Mouse (Mus musculus) urinary bladder, adult 2 months (tissue): ENCODE measurements around the gene Hoxb7. TPM values are rescaled to one million over a fixed set of nuclear protein-coding genes. Genes with fewer than 3 reads are reported as not detected.

ENCODE experiments used
- DNase-seq: peaks from one replicate; pipeline ENCODE4 v3.0.0; 2022; ENCODE audit warnings: low spot score
- polyA plus RNA-seq: library from polyadenylated mRNA; depleted of rRNA; stranded (reverse); fragments of >200 nt; gene quantifications from 2 replicates; pipeline ENCODE4 v1.2.3, GENCODE M21; 2012

Gene Hoxb7
- polyA plus RNA-seq, 1 experiment, result 9.5 TPM

DNA sequence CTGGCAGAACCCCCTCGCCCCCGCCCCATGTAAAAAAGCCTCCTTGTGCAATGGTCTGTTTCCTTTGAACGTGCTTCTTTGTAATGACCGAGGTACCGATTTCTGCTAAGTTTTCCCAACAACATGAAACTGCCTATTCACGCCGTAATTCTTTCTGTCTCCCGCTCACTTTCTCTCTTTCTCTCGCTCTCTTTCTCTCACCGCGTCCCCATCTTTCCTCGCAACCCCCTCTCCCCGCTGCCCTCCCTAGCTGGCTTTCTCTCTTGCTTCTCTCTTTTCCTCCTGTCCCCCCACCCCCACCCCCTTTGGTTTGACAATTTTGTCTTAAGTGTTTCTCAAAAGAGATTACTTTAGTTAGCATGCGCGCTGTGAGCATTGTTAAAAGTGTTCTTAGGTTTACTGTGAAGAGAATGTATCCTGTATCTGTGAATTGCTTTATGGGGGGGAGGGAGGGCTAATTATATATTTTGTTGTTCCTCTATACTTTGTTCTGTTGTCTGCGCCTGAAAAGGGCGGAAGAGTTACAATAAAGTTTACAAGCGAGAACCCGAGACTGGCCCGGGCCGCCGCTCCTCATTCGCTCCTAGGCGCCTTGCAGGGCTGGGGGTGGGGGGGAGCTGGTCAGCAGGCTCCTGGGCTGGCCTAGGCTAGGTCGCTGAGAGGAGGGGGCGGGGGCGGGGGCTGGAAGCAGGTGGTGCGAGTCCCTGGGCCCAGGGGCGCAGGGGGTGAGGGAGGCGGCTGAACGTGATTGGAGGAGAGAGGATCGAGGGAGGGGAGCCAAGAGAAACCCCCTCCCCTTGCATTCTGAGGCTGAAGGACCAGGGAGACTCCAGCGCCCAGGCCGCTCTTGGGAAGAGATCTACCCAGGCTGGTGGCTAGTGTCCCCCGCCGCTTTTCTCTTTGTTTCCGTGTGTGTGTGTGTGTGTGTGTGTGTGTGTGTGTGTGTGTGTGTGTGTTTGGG is 1.4 kb upstream of the Hoxb7 start:
- no peak for DNase-seq

GRCm38 (mm10) chr11:96286739-96287385 is 439 bp downstream of the Hoxb7 start:
- DNase-seq, result peak; percentile 63

DNA sequence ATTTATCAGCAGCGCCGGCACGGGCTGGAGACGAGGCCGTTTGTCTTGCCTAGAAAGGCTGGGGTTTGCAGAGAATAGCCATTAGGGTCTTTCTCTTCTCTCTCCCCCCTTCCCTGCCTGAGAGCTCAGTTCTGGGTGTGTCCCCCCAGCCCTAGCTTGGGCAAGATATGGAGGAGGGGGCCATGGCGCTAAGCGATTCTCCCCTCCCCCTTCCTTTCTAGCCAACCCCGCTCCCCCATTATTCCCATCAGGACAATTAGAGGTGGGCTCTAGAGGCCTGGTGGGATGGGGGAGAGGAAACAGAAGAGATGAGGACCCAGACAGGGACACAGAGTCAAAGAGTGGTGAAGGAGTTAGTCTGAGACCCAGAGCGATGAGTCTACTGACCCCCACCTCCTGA is 988 bp downstream of the Hoxb7 start:
- DNase-seq, result no peak

DNA sequence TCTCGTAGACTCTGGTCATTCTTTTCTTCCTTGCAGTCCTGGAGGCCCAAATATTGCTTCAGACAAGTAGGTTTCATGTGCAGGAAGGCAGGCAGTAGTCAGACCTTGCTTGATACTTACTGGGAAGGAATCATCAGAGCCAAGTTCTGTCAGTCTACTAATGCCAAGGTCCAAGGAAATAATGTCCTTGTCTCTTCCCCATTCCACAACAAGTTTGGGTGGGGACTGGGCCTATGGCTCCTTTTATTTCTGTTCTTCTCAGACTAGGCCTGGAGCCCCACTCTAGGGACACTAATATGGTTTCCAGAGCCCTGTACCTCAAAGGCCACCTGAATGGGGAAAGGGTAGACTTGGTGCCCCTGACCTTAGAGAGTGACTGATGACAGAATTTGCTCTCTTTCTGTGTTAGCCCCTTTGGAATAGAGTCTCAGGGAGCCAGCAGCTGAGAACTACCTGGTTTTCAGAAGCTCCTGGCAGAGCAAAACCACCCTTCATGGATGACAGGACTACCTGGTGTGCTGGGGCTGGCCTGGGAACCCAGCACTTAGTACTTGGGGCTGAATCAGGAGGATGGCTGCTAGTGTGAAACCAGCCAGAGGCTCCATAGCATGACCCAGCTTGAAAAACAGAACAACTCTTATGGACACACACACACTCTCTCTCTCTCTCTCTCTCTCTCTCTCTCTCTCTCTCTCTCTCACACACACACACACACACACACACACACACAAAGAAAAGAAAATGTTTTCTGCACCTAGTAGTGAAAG is 2.2 kb downstream of the Hoxb7 start:
- DNase-seq, result no peak

DNA sequence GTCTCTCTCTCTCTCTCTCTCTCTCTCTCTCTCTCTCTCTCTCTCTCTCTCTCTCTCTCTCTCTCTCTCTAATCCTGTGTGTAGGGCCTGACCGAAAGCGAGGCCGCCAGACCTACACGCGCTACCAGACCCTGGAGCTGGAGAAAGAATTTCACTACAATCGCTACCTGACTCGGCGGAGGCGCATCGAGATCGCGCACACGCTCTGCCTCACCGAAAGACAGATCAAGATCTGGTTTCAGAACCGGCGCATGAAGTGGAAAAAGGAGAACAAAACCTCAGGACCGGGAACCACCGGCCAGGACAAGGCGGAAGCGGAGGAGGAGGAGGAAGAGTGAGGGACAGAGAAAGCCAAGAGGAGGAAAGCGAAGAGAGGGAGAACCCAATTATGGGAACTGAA is 2.9 kb downstream of the Hoxb7 start:
- no peak for DNase-seq

DNA sequence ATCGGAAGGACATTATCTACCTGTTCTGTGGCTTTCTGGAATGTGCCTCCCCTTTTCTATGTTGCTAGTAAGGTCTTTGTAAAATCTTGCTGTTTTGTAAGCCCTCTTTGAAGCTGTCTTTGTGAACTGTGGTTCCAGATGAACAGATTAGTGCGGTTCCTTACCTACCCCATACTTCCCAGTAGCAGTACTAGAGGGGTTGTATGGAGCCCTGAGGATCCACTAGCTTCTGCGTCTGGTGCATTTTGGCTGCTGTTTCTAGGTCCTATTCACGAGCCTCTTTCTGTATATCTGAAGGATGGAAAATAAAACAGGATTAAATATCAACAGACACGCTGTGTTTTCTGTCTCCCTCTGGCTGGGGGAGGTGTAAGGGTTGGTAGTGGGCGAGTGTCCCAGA is 3.4 kb downstream of the Hoxb7 start:
- DNase-seq, result no peak

- no peak for DNase-seq
Measured at GRCm38 (mm10) chr11:96290705-96291355, 4.4 kb downstream of the Hoxb7 start.

DNA sequence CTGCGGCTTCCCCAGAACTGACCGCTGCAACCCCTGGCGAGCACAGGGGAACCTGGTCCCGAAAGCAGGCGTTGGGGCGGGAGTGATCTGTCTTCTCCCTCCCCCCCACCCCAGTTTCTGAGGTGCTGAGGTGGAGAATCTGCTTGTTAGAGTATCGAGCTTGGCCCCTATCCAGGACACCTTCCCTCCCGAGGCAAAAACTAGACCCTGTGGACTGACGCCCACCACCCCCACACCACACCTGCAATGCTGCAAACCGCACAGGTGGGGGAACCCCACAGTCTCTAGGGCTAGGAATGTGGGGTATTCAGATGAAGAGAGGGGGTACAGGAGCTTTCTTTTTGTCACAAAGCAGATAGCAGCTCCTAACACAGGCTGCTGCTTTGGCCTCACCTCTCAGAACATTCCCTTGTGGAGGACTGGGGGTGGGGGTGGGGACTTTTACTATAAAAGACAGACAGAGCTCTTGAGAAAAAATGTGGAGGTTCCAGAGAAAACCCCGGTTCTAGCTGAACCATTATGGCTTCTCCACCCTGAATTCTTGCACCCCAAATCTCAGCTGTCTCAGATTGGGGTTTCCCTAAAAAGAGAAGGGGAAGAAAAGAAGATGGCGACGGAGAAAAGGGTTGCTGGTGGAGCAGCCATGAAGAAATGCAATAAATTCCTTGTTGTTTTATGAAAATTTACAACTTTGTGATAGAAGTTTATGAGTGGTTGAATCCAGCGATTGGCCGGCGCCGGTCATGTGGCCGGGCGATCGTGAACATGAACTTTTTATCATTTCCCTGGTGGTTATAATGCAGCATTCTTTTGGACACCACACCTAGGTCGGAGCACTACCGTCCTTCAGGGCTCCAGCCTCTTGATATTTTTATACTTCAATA is 5.5 kb downstream of the Hoxb7 start, which contains the start of gene Hoxb6:
Gene Hoxb6, plus strand, starts transcription at position 796 of the 884 bp plus-strand sequence.
- DNase-seq, result no peak

- DNase-seq, result no peak
Measured at GRCm38 (mm10) chr11:96292565-96293301, 6.3 kb downstream of the Hoxb7 start.

DNA sequence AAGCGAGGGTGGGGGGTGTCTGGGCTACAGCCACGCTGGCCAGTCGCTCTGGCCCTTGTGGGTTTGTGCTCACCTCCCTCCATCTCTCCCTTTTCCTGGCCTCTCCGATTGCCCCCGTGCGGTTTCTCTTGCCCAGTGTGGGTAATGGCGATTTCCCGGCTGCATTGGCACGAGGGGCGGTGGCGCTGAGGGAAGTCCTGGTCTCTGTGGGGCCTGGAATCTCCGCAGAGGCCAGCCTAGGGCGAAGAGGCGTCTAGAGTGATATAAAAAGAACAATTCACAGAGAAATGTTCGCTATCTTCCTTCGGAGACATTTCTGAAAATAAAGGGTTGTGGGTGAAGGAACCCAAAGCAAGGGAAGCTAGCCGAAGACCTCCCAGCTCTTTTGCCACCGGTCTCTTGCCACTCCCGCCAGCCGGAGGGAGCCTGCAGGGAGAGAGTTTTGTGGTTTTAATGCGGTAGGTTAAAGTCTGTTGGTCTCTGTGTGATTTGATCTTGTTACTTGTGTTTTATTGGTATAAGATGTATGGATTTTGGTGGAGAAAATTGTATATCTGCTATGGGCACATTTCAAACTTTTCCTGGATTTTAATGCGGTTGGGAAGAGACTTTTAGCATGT is 7.0 kb downstream of the Hoxb7 start:
- no peak for DNase-seq

- DNase-seq, result no peak
Measured at GRCm38 (mm10) chr11:96294245-96295091, 8.0 kb downstream of the Hoxb7 start.

GRCm38 (mm10) chr11:96295092-96295835 is 8.8 kb downstream of the Hoxb7 start:
- no peak for DNase-seq

DNA sequence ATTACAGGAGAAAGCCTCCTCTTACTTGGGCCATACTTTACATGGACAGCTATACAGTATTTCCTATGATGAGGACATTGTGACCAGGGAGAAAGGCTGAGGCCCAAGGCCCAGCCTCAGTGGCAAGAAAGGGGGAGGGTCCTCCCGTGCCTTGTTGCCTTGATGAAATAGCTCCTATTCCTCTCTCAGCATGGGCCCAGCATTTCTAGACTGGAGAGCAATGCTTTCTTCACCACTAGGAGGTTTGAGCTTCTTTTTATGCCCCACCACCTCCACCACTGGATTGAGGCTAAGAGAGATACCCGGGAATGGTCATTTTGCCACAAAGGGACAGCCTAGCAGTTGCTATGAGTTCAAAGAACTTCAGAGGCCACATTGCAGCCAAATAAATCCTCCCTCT is 10.6 kb downstream of the Hoxb7 start:
- DNase-seq, result no peak

DNA sequence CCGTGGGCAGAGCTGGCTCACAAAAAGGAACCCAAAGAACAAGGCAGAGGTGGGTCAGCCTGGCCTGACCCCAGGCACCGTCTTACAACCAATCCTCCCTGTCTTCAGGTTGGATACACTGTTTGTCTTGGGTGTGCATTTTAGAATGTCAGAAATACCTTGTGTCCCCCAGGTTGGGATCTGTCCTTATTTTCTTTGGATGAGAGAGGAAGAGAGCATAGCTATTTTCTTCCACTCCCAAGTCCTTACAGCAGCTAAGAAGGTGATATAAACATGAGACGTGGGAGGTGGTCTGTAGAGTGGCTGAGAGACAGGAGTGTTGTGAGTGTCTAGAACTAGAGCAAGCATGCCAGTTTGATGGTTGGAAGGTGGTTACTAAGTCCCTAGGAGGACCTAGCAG is 11.0 kb downstream of the Hoxb7 start:
- DNase-seq, result no peak

DNA sequence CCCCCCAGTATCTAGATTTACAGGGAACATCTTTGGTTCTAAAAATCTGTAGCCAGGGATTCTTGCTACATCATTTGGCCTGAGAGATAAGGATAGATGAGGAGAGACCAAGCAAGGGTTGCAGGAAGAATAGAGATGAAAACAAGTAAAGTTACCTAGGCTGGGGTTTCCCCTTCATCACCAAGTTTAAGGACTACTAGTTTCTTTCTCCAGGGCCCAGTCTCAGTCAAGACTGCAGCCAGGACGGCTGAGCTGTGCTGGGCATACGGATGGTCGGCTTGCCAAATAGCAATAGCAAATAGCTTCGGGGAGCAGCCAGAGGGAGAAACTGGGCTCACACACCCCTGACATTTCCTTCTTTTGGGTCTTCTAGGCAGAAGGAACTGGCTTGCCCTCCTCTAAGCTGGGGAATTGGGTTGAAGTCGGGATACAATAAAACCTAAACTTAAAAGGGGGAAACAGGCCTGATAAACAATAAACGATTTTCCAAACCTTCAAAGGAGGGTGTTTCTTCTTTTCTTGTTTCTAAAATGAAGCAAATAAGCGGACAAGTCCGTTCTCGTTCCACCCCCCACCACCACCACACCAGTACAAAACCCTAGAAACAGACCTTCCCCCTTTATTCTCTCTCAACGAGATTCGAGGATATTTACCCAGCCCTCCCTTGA is 11.7 kb downstream of the Hoxb7 start:
- DNase-seq, result no peak

DNA sequence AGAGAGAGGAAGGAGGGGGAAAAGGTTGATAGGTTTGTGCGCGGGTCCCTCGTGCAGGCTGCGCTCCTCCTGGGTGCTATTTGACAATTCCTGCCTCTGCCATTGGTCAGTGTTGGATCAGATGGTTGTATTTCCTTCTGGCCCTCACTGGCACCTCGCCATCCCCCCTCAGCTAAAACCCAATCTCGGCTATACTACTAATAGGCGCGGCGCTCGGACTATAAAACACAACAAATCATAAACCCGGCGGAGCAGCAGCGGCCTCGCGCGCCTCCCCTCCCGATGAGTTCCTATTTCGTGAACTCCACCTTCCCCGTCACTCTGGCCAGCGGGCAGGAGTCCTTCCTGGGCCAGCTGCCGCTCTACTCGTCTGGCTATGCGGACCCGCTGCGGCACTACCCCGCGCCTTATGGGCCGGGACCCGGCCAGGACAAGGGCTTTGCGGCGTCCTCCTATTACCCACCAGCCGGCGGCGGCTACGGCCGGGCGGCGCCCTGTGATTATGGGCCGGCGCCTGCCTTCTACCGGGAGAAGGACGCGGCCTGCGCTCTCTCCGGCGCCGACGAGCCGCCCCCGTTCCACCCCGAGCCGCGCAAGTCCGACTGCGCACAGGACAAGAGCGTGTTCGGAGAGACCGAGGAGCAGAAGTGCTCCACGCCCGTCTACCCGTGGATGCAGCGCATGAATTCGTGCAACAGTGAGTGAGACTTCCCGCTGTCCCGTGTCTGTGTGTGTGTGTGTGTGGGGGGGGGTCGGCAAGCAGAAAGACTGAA is 12.7 kb downstream of the Hoxb7 start:
- DNase-seq, result peak; percentile 61

DNA sequence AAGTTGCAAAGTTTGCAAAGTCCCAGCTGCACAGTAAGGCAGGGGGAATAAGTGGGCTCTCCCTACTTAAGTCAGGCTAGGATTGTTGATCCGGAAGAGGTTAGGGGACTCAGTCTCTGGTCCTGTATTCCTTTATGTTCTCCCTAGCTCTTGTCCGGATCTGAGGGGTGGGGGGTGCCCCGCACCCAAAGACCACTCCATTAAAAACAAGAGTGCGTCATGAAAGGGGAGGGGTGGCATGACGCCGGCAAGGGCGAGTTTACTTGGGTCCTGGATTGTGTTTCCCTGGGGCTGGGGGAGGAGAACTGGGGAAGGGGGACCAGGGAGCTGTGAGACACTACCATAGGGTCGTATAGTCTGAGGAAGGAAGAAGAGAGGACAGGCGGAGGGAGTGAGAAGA is 13.4 kb downstream of the Hoxb7 start:
- DNase-seq, result no peak
